Mouse (Mus musculus): ENCODE data around the gene Rreb1.
A peak's percentile ranks its signal among the peaks of the same experiment; 100 is the strongest.

GRCm38 (mm10) chr13:37833500-37833899, 55.3 kb downstream of the Rreb1 start:
- TF ChIP-seq CTCF (IDR thresholded peaks at IDR 0.05) (peak; percentile 40), EP300 (IDR thresholded peaks at IDR 0.05) (0 out of 2 replicates have a peak, but pooled peaks have one; percentile 14)

Data from lung, postnatal 0 days (tissue).